Mouse (Mus musculus): Measurements from ENCODE around the gene Hnrnpa1. TPM values are rescaled to one million over a fixed set of nuclear protein-coding genes. Genes with fewer than 3 reads are reported as not detected.

Hnrnpa1 gene
- total and polyA plus RNA-seq, 2 experiments from 2014 or later = 270 to 653 TPM

DNA sequence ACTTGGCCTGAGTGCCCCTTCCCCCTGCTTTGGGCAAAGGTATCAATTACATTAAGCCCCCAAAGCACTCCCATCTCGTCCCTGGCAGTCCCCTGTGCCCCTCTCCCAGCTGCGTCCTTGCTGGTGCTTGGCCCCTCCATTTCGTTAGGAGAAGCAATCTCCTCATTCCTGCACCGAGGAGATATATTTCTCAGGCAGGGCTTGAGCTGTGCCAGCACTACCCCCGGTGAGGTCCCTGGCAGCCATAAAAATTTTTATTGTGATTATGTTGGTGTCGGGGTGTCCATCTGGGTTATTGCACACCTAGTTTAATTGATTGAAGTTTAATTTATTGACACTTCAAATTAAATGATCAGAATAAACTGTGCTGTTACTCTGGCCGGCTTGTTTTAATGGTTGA is 37.7 kb downstream of the Hnrnpa1 start:
- Histone ChIP-seq H3K9ac (no peak overlapping the region), H3K4me2 (ENCODE audit: low read depth) (no peak overlapping the region), H3K36me3 (ENCODE audit: insufficient read depth) (no peaks in the 10 kb centered on the region), H3K4me3 (ENCODE audit: low read depth, low read length) (no peak overlapping the region), H3K9me3 (ENCODE audit: low read length) (no peaks in the 10 kb centered on the region), H3K4me1 (ENCODE audit: insufficient read depth) (0 out of 2 replicates have a peak, but pooled peaks cover 2% of the 10 kb centered on the region), H3K27ac (ENCODE audit: low read depth, low read length) (no peak overlapping the region), H3K27me3 (ENCODE audit: insufficient read depth, low read length) (no peaks in the 10 kb centered on the region)
- no peak for ATAC-seq
- WGBS = 66% methylated on average over 7 of the region's 7 CpGs
- no peak for DNase-seq
- TF ChIP-seq CTCF (IDR thresholded peaks at IDR 0.05; ENCODE audit: low read depth) = no peak

DNA sequence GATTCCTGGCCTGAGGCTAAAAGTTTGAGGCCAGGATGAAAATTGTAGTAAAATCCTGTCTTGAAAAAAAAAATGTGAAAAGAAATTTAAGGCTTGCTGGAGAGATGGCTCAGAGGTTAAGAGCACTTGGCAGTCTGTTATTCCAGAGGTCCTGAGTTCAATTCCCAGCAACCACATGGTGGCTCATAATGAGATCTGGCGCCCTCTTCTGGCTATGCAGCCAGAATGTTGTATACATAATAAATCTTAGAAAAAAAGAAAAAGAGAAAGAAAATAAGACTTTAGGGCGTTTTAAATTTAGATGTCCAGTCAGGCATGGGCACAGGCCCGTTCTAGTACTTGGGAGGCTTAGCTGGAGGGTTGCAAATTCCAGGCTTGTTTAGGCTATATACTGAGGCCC is 39.5 kb downstream of the Hnrnpa1 start:
- Histone ChIP-seq H3K9me3 (ENCODE audit: low read length) (no peaks in the 10 kb centered on the region), H3K27me3 (ENCODE audit: insufficient read depth, low read length) (no peaks in the 10 kb centered on the region), H3K4me1 (ENCODE audit: insufficient read depth) (no peaks in the 10 kb centered on the region), H3K27ac (ENCODE audit: low read depth, low read length) (no peak overlapping the region), H3K36me3 (ENCODE audit: insufficient read depth) (no peaks in the 10 kb centered on the region), H3K9ac (no peak overlapping the region), H3K4me2 (ENCODE audit: low read depth) (no peak overlapping the region), H3K4me3 (ENCODE audit: low read depth, low read length) (no peak overlapping the region)
- DNase-seq (no peak), ATAC-seq (no peak)
- TF ChIP-seq CTCF (IDR thresholded peaks at IDR 0.05; ENCODE audit: low read depth) = peak; percentile 51
- 54% methylated on average over 3 of the region's 3 CpGs for WGBS

DNA sequence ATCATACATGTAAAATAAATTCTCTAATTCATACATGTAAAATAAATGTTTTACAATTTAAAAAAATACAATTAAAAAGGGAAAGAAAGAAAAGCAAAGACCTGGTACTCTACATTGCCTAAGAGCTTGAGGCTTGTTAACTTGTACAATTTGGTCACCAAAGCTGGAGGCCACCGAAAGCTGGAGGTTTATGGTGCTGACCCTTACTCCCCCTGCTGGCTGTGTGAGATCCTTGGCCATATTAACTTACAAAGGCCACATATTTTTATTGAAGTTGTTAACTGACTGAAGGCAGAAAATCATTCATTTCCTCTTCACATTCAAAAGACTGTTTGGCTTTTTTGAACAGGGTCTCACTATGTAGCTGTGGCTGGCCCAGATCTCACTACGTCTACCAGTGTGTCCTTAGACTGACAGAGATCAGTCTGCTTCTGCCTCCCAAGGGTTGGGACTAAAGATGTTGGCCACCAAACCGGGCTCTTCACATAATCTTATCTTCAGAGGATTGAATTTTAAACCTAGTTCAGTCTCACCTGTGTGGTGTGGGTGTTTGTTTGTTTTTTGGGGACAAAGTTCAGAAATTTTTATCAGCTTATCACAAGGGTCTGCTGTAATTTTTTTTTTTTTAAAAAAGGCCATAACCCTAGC is 40.7 kb downstream of the Hnrnpa1 start:
- TF ChIP-seq CTCF (IDR thresholded peaks at IDR 0.05; ENCODE audit: low read depth) = peak; percentile 51
- H3K27ac ChIP-seq (ENCODE audit: low read depth, low read length) = no peak overlapping the region
- ATAC-seq (no peak), DNase-seq (no peak)
- no peaks in the 10 kb centered on the region for H3K27me3 ChIP-seq (ENCODE audit: insufficient read depth, low read length)
- H3K4me2 ChIP-seq (ENCODE audit: low read depth) = no peak overlapping the region
- no peaks in the 10 kb centered on the region for H3K36me3 ChIP-seq (ENCODE audit: insufficient read depth)
- 78% methylated on average over 3 of the region's 3 CpGs for WGBS
- H3K9me3 ChIP-seq (ENCODE audit: low read length) = no peaks in the 10 kb centered on the region
- no peaks in the 10 kb centered on the region for H3K4me1 ChIP-seq (ENCODE audit: insufficient read depth)
- no peak overlapping the region for H3K9ac ChIP-seq
- no peak overlapping the region for H3K4me3 ChIP-seq (ENCODE audit: low read depth, low read length)

DNA sequence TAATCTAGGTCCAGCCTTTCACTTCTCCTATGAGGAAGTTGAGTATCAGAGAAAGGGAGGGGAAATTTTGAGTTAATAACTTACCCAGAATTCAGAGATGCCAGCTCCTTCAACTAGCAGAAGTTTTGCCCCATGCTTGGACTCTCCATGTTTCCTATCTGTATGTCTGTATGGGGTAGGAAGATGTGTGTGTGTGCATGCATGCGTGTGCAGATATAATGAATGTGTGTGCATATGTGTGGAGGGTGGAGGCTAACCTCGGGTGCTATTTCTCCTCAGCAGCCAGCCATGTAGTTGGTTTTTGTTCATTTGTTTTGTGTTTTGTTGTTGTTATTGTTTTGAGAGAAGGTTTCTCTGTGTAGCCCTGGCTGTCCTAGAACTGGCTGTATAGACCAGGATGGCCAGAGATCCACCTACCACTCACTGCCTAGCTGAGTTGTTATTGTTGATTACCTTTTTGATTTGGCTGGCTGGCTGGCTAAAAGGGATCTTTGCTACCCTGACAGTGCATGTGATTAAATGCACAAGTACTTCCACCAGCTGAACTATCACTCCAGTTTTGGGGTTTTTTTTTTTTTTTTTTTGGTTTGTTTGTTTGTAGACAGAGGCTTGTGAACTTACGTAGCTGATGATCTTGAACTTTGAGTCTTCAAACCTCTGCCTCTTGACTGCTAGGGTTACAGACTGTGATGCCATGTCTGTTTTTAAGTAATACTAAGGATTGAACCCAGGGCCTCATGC is 41.4 kb downstream of the Hnrnpa1 start:
- no peak overlapping the region for H3K27ac ChIP-seq (ENCODE audit: low read depth, low read length)
- H3K9ac ChIP-seq = no peak overlapping the region
- 94% methylated on average over 3 of the region's 3 CpGs for WGBS
- no peak for TF ChIP-seq CTCF (IDR thresholded peaks at IDR 0.05; ENCODE audit: low read depth)
- H3K36me3 ChIP-seq (ENCODE audit: insufficient read depth) = no peaks in the 10 kb centered on the region
- DNase-seq (no peak), ATAC-seq (no peak)
- H3K9me3 ChIP-seq (ENCODE audit: low read length) = no peaks in the 10 kb centered on the region
- no peaks in the 10 kb centered on the region for H3K4me1 ChIP-seq (ENCODE audit: insufficient read depth)
- no peak overlapping the region for H3K4me3 ChIP-seq (ENCODE audit: low read depth, low read length)
- H3K27me3 ChIP-seq (ENCODE audit: insufficient read depth, low read length) = no peaks in the 10 kb centered on the region
- no peak overlapping the region for H3K4me2 ChIP-seq (ENCODE audit: low read depth)

DNA sequence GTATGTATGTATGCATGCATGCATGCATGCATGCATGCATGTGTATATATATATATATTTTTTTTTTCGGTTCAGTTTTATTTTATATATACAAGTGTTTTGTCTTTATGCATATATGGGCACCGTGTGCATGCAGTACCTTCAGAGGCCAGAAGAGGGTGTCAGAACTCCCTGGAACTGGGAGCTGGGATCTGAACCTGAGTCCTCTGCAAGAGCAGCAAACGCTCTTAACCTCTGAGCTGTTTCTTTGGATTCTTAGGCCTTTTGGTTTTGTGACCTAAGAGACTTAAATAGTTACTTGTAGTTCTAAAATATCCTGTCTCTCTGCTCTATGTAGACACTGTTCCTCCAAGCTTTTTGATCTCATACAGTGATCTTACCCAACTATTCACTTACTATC is 43.8 kb downstream of the Hnrnpa1 start:
- Histone ChIP-seq H3K27me3 (ENCODE audit: insufficient read depth, low read length) (no peaks in the 10 kb centered on the region), H3K9me3 (ENCODE audit: low read length) (no peaks in the 10 kb centered on the region), H3K27ac (ENCODE audit: low read depth, low read length) (no peak overlapping the region), H3K36me3 (ENCODE audit: insufficient read depth) (peaks cover 6% of the 10 kb centered on the region; the same call in 1 of the 2 replicates), H3K4me1 (ENCODE audit: insufficient read depth) (no peaks in the 10 kb centered on the region), H3K9ac (no peak overlapping the region), H3K4me3 (ENCODE audit: low read depth, low read length) (no peak overlapping the region), H3K4me2 (ENCODE audit: low read depth) (no peak overlapping the region)
- ATAC-seq = no peak
- TF ChIP-seq CTCF (IDR thresholded peaks at IDR 0.05; ENCODE audit: low read depth) = peak; percentile 67
- DNase-seq = peak; percentile 49
- 38% methylated on average over 3 of the region's 3 CpGs for WGBS

DNA sequence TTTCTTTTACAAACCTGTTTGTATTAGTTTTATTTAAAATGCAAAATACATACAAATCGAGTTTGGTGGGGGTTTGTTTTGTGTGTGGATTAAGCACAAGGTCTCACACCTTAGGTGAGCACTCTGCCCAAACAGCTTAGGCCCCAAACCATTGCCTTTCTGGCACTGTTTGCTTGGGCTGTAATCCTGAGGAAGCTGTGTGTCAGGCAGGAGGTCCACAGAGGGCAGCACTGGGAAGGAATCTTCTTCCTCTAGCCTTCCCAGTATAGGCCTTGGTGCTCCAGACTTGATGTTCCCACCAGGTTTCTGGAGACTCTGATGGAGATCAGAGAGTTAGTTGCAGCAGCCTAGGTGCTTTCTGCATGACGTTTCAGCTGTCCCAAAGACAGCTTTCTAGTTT is 44.4 kb downstream of the Hnrnpa1 start:
- TF ChIP-seq CTCF (IDR thresholded peaks at IDR 0.05; ENCODE audit: low read depth) = peak; percentile 36

DNA sequence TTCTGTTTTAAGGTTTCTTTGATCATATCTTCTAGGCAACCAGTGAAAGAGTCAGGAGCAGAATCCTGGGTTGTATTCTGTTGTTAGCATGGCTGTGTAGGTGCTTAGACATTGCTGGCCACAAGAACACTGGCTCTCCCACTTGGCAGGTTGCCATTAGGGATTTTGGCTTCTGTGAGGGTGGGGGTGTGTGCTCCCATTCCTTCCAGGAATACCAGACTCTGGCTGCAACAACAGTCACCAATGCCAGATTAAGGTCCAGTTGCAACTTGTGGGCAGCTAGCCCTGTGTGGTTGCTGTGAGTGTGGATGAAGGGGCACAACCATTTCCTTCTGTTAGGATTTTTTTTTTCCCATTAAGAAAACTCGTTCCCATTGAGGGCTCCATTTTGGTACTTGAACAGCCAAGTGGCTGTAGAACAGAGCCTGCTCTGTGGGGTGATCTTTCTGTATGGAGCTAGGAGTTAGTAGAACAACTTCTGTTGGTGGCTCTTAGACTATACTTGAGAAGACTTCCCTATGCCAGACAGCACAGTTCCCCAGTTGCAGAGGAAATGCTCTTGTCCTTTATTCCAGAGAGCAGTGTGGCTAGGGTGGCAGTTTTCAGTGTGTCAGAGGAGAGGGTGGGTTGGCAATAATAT is 45.7 kb downstream of the Hnrnpa1 start:
- TF ChIP-seq CTCF (IDR thresholded peaks at IDR 0.05; ENCODE audit: low read depth) = no peak
- 29% methylated on average over 1 of the region's 1 CpGs for WGBS
- DNase-seq = peak; percentile 65
- H3K36me3 ChIP-seq (ENCODE audit: insufficient read depth) = peaks cover 14% of the 10 kb centered on the region; the same call in 1 of the 2 replicates
- ATAC-seq = peak; percentile 83
- no peak overlapping the region for H3K9ac ChIP-seq
- no peaks in the 10 kb centered on the region for H3K27me3 ChIP-seq (ENCODE audit: insufficient read depth, low read length)
- no peak overlapping the region for H3K4me3 ChIP-seq (ENCODE audit: low read depth, low read length)
- no peaks in the 10 kb centered on the region for H3K4me1 ChIP-seq (ENCODE audit: insufficient read depth)
- peak overlapping the region; percentile 46 for H3K27ac ChIP-seq (ENCODE audit: low read depth, low read length)
- no peak overlapping the region for H3K4me2 ChIP-seq (ENCODE audit: low read depth)
- H3K9me3 ChIP-seq (ENCODE audit: low read length) = no peaks in the 10 kb centered on the region

More for the DNA sequence above, 44.4 kb downstream of the Hnrnpa1 start:
- ATAC-seq (peak; percentile 32; the same call in 1 of the 2 replicates), DNase-seq (no peak)
- no peak overlapping the region for H3K4me3 ChIP-seq (ENCODE audit: low read depth, low read length)
- no peak overlapping the region for H3K9ac ChIP-seq
- 38% methylated on average over 2 of the region's 2 CpGs for WGBS
- H3K4me2 ChIP-seq (ENCODE audit: low read depth) = no peak overlapping the region
- peaks cover 10% of the 10 kb centered on the region; the same call in 1 of the 2 replicates for H3K36me3 ChIP-seq (ENCODE audit: insufficient read depth)
- no peaks in the 10 kb centered on the region for H3K9me3 ChIP-seq (ENCODE audit: low read length)
- no peaks in the 10 kb centered on the region for H3K27me3 ChIP-seq (ENCODE audit: insufficient read depth, low read length)
- H3K4me1 ChIP-seq (ENCODE audit: insufficient read depth) = no peaks in the 10 kb centered on the region
- H3K27ac ChIP-seq (ENCODE audit: low read depth, low read length) = 0 out of 2 replicates have a peak overlapping the region, but pooled peaks have one; percentile 46
